Mouse (Mus musculus): ENCODE data around the gene Cbx3. TPM values are rescaled to one million over a fixed set of nuclear protein-coding genes. Genes with fewer than 3 reads are reported as not detected.

Gene Cbx3
- polyA plus RNA-seq, 2 experiments: 50.6 to 264 TPM

DNA sequence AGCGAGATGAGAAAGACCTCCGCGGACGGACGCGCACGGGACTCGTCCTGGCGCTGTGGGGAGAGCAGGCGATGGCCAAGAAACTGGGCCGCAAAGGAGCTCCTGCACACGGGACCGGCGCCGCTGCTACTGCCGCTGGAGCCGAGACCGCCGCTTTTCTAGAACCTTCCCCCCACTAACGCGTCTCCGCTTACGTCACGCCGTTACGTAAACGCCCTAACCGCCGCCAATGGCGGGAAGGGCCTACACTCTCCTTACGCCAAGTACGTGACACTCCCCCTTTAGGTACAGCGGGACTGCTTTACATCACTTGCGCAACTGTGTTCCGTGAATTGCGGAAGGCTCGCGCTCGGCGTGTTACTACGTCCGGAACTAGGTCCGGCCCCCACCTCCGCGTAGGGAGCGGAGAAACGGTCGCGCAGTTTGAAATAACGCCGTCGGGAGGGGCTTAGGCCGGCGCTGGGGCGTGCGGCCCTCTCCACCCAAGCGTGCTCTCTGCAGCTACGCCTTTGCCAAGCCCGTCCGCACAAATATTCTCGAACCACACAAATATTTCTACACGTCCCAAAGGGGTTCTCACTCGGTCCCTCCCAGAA lies 347 bp upstream of the Cbx3 start, which contains the start of gene Hnrnpa2b1:
Gene Hnrnpa2b1 (minus strand): TSS at position 180 of the 596 bp plus-strand sequence.
- TF ChIP-seq CTCF (IDR thresholded peaks at IDR 0.05; ENCODE audit: low read depth) (no peak), EP300 (IDR thresholded peaks at IDR 0.05; ENCODE audit: low read depth) (peak; percentile 91)
- Histone ChIP-seq H3K27me3 (ENCODE audit: control insufficient read depth, insufficient read depth, low read length) (no peaks in the 10 kb centered on the region), H3K36me3 (replicated peaks; ENCODE audit: control insufficient read depth, insufficient read depth, low read depth) (peaks cover 54% of the 10 kb centered on the region), H3K4me1 (replicated peaks; ENCODE audit: control insufficient read depth in 2 of 2, insufficient read depth in 2 of 2, low read length in 1 of 2) (peaks cover 12 to 18% of the 10 kb centered on the region in 2 experiments), H3K9ac (replicated peaks) (peak within 1 kb of the TSS; percentile 100), H3K27ac (peak within 1 kb of the TSS; percentile 97), H3K4me3 (ENCODE audit: insufficient read depth in 1 of 2, low read depth in 2 of 2, low read length in 2 of 2) (peak within 1 kb of the TSS; percentile 85 to 100), H3K4me2 (ENCODE audit: low read depth) (peak within 1 kb of the TSS; percentile 85), H3K9me3 (ENCODE audit: control insufficient read depth, low read length) (no peaks in the 10 kb centered on the region)
- DNase-seq (ENCODE audit: low read depth in 3 of 3, low spot score in 3 of 3): peak; percentile 98
- ATAC-seq (ENCODE audit: insufficient read depth): peak; percentile 89
- under 1% methylated on average over 63 of the region's 63 CpGs for WGBS (ENCODE audit: insufficient replicate concordance)

DNA sequence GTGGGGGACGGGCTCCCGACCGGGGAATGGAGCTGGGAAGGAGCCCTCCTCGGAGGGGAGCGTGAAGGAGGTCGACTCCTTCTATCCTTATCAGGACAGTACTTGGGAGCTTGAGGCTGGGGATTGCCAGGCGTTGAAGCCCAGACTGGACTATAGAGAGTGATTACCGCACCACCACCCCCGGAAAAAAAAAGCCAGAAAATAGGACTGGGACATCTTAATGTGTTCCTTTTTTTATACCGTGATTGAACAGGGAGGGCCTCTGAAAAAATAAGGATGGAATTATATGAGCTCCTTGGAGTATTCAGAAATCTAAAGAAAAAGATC lies 982 bp downstream of the Cbx3 start:
- Histone ChIP-seq H3K4me3 (ENCODE audit: insufficient read depth in 1 of 2, low read depth in 2 of 2, low read length in 2 of 2) (peak overlapping the region; percentile 85 to 100), H3K27me3 (ENCODE audit: control insufficient read depth, insufficient read depth, low read length) (no peaks in the 10 kb centered on the region), H3K4me2 (ENCODE audit: low read depth) (peak overlapping the region; percentile 85), H3K4me1 (replicated peaks; ENCODE audit: control insufficient read depth in 2 of 2, insufficient read depth in 2 of 2, low read length in 1 of 2) (peaks cover 9 to 17% of the 10 kb centered on the region in 2 experiments), H3K36me3 (replicated peaks; ENCODE audit: control insufficient read depth, insufficient read depth, low read depth) (peaks cover 53% of the 10 kb centered on the region), H3K9ac (replicated peaks) (peak overlapping the region; percentile 100), H3K9me3 (ENCODE audit: control insufficient read depth, low read length) (no peaks in the 10 kb centered on the region), H3K27ac (peak overlapping the region; percentile 94)
- WGBS (ENCODE audit: insufficient replicate concordance): 1% methylated on average over 10 of the region's 10 CpGs
- DNase-seq (ENCODE audit: low read depth in 3 of 3, low spot score in 3 of 3) (no peak), ATAC-seq (ENCODE audit: insufficient read depth) (peak; percentile 3; the same call in 1 of the 2 replicates)
- TF ChIP-seq EP300 (IDR thresholded peaks at IDR 0.05; ENCODE audit: low read depth) (no peak), CTCF (IDR thresholded peaks at IDR 0.05; ENCODE audit: low read depth) (no peak)

DNA sequence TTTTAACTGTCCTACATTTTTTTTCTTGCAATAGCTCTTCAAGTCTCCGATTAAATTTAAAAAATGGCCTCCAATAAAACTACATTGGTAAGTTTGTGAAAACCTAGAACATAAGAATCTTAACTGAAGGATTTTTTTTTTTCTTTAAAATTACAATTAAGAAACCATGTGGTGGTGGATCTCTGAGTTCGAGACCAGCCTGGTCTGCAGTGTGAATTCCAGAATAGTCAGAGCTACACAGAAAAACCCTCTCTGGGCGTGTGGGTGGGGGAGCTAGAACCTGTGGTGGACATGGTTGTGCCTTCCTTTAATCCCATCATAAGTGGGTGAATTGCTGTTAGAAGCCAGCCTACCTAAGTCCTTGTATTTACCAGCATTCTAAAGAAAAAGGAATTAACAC lies 1.6 kb downstream of the Cbx3 start:
- ATAC-seq (ENCODE audit: insufficient read depth) (no peak), DNase-seq (ENCODE audit: low read depth in 3 of 3, low spot score in 3 of 3) (no peak)
- H3K27ac ChIP-seq: 0 out of 2 replicates have a peak overlapping the region, but pooled peaks have one; percentile 29
- H3K9me3 ChIP-seq (ENCODE audit: control insufficient read depth, low read length): no peaks in the 10 kb centered on the region
- WGBS (ENCODE audit: insufficient replicate concordance): 11% methylated on average over 3 of the region's 3 CpGs
- no peaks in the 10 kb centered on the region for H3K27me3 ChIP-seq (ENCODE audit: control insufficient read depth, insufficient read depth, low read length)
- no peak for TF ChIP-seq CTCF (IDR thresholded peaks at IDR 0.05; ENCODE audit: low read depth)
- TF ChIP-seq EP300 (IDR thresholded peaks at IDR 0.05; ENCODE audit: low read depth): no peak
- peak overlapping the region; percentile 85 for H3K4me2 ChIP-seq (ENCODE audit: low read depth)
- H3K4me1 ChIP-seq (replicated peaks; ENCODE audit: control insufficient read depth in 2 of 2, insufficient read depth in 2 of 2, low read length in 1 of 2): peaks cover 11 to 18% of the 10 kb centered on the region in 2 experiments
- peak overlapping the region; percentile 100 for H3K9ac ChIP-seq (replicated peaks)
- H3K36me3 ChIP-seq (replicated peaks; ENCODE audit: control insufficient read depth, insufficient read depth, low read depth): peaks cover 52% of the 10 kb centered on the region
- H3K4me3 ChIP-seq (ENCODE audit: insufficient read depth in 1 of 2, low read depth in 2 of 2, low read length in 2 of 2): peak overlapping the region; percentile 85 to 100

DNA sequence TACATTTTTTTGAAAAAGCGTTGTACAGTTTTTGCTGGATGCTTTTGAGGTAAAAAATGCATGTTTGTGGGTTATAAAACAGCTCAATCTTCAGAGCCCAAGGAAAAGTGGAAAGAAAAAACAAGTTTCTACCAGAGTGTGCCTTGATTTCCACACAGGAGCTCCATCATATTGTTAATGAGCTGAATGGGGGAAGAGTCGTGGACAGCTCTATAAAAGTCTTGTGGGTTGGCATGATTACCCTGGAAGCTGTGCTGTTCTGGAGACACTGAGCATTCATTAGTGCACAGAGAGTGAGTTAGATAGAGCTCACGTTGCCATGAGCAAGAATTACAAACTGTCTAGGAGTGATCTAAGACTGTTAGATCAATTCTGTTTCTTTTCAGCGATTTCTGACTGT lies 2.1 kb downstream of the Cbx3 start:
- peak overlapping the region; percentile 100 for H3K9ac ChIP-seq (replicated peaks)
- ATAC-seq (ENCODE audit: insufficient read depth) (no peak), DNase-seq (ENCODE audit: low read depth in 3 of 3, low spot score in 3 of 3) (no peak)
- peaks cover 11 to 17% of the 10 kb centered on the region in 2 experiments for H3K4me1 ChIP-seq (replicated peaks; ENCODE audit: control insufficient read depth in 2 of 2, insufficient read depth in 2 of 2, low read length in 1 of 2)
- 0 out of 2 replicates have a peak overlapping the region, but pooled peaks have one; percentile 29 for H3K27ac ChIP-seq
- peak overlapping the region; percentile 85 to 100; a peak in 3 of 4 replicates for H3K4me3 ChIP-seq (ENCODE audit: insufficient read depth in 1 of 2, low read depth in 2 of 2, low read length in 2 of 2)
- peaks cover 52% of the 10 kb centered on the region for H3K36me3 ChIP-seq (replicated peaks; ENCODE audit: control insufficient read depth, insufficient read depth, low read depth)
- H3K27me3 ChIP-seq (ENCODE audit: control insufficient read depth, insufficient read depth, low read length): no peaks in the 10 kb centered on the region
- peak overlapping the region; percentile 85 for H3K4me2 ChIP-seq (ENCODE audit: low read depth)
- H3K9me3 ChIP-seq (ENCODE audit: control insufficient read depth, low read length): no peaks in the 10 kb centered on the region
- TF ChIP-seq EP300 (IDR thresholded peaks at IDR 0.05; ENCODE audit: low read depth) (no peak), CTCF (IDR thresholded peaks at IDR 0.05; ENCODE audit: low read depth) (no peak)
- WGBS (ENCODE audit: insufficient replicate concordance): 54% methylated on average over 4 of the region's 4 CpGs

DNA sequence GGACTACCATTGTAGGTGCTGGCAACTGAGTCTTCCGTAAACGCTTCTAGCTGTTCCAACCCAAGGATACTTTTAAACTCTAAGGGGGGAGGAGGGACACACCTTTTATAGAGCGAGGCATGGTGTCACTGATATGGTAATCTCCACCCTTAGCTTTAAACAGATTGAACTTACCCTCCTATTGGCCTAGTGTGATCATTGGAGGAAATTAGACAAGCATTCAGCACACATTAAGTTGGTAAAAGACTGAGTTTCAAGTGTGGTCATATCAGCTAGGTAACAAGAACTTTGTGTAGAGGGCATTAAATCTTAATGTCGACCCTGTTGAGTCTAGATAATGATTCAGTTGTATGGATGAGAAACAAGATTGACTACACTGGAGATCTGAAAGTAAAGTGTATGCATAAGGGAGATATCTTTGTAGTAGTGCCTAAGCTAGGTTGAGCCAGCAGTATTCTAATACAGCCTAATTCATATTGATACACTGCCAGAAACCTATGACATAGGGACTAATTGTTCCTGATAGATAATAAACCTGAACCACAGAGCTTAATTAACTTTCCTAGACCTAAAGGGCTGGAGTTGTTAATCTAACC lies 9.1 kb downstream of the Cbx3 start:
- Histone ChIP-seq H3K4me3 (ENCODE audit: insufficient read depth in 1 of 2, low read depth in 2 of 2, low read length in 2 of 2) (no peak overlapping the region), H3K4me2 (ENCODE audit: low read depth) (peak overlapping the region; percentile 21), H3K4me1 (replicated peaks; ENCODE audit: control insufficient read depth in 2 of 2, insufficient read depth in 2 of 2, low read length in 1 of 2) (peaks cover 10 to 12% of the 10 kb centered on the region in 2 experiments), H3K9me3 (ENCODE audit: control insufficient read depth, low read length) (no peaks in the 10 kb centered on the region), H3K27ac (no peak overlapping the region), H3K9ac (replicated peaks) (no peak overlapping the region; the same call in 1 of the 2 replicates), H3K27me3 (ENCODE audit: control insufficient read depth, insufficient read depth, low read length) (no peaks in the 10 kb centered on the region), H3K36me3 (replicated peaks; ENCODE audit: control insufficient read depth, insufficient read depth, low read depth) (peaks cover 75% of the 10 kb centered on the region)
- WGBS (ENCODE audit: insufficient replicate concordance): 12% methylated on average over 4 of the region's 4 CpGs
- peak; percentile 60 to 70 (median 60) for DNase-seq (ENCODE audit: low read depth in 3 of 3, low spot score in 3 of 3)
- no peak for TF ChIP-seq CTCF (IDR thresholded peaks at IDR 0.05; ENCODE audit: low read depth)
- peak; percentile 80 for TF ChIP-seq EP300 (IDR thresholded peaks at IDR 0.05; ENCODE audit: low read depth)
- peak; percentile 90 for ATAC-seq (ENCODE audit: insufficient read depth)

Data from liver, embryonic 14.5 days (tissue).